Mouse (Mus musculus): ENCODE results near the gene Taf8. TPM values are rescaled to one million over a fixed set of nuclear protein-coding genes. Genes with fewer than 3 reads are reported as not detected.

Taf8 gene
- polyA plus RNA-seq, 1 experiment from 2014 or later = 19.5 TPM

- no peaks in the 10 kb centered on the region for H3K27me3 ChIP-seq (replicated peaks; ENCODE audit: control insufficient read depth, insufficient read depth, low read length)
- DNase-seq (ENCODE audit: low spot score) = no peak
- 79% methylated on average over 11 of the region's 11 CpGs for WGBS
- ATAC-seq (ENCODE audit: low read depth) = no peak
- no peak overlapping the region for H3K4me2 ChIP-seq (ENCODE audit: low read depth, low read length)
- H3K9ac ChIP-seq (ENCODE audit: low read depth, low read length) = no peak overlapping the region
- peaks cover 18% of the 10 kb centered on the region for H3K4me1 ChIP-seq (ENCODE audit: control insufficient read depth, insufficient read depth, low read length)
- H3K36me3 ChIP-seq (ENCODE audit: control insufficient read depth, insufficient read depth, low read length) = no peaks in the 10 kb centered on the region
- H3K9me3 ChIP-seq (ENCODE audit: control insufficient read depth, low read length) = no peaks in the 10 kb centered on the region
- H3K27ac ChIP-seq (replicated peaks; ENCODE audit: low read depth, low read length) = no peak overlapping the region
- no peak overlapping the region for H3K4me3 ChIP-seq (ENCODE audit: low read depth, low read length)
These were observed 56.6 kb downstream of the Taf8 start for GRCm38 (mm10) chr17:47445518-47445917.

- Histone ChIP-seq H3K9me3 (ENCODE audit: control insufficient read depth, low read length) (no peaks in the 10 kb centered on the region), H3K4me3 (ENCODE audit: low read depth, low read length) (no peak overlapping the region), H3K27ac (replicated peaks; ENCODE audit: low read depth, low read length) (no peak overlapping the region), H3K4me1 (ENCODE audit: control insufficient read depth, insufficient read depth, low read length) (peaks cover 16% of the 10 kb centered on the region; the same call in 1 of the 2 replicates), H3K4me2 (ENCODE audit: low read depth, low read length) (no peak overlapping the region), H3K9ac (ENCODE audit: low read depth, low read length) (no peak overlapping the region), H3K27me3 (replicated peaks; ENCODE audit: control insufficient read depth, insufficient read depth, low read length) (peaks cover 5% of the 10 kb centered on the region; the same call in 1 of the 2 replicates), H3K36me3 (ENCODE audit: control insufficient read depth, insufficient read depth, low read length) (no peaks in the 10 kb centered on the region)
- WGBS = 66% methylated on average over 6 of the region's 6 CpGs
- ATAC-seq (ENCODE audit: low read depth) = no peak
- DNase-seq (ENCODE audit: low spot score) = no peak
These were observed 58.0 kb downstream of the Taf8 start for GRCm38 (mm10) chr17:47444113-47444512.

GRCm38 (mm10) chr17:47442271-47442670, 59.8 kb downstream of the Taf8 start:
- Histone ChIP-seq H3K4me2 (ENCODE audit: low read depth, low read length) (no peak overlapping the region), H3K27me3 (replicated peaks; ENCODE audit: control insufficient read depth, insufficient read depth, low read length) (peaks cover 23% of the 10 kb centered on the region), H3K9ac (ENCODE audit: low read depth, low read length) (no peak overlapping the region), H3K4me1 (ENCODE audit: control insufficient read depth, insufficient read depth, low read length) (peaks cover 8% of the 10 kb centered on the region; the same call in 1 of the 2 replicates), H3K36me3 (ENCODE audit: control insufficient read depth, insufficient read depth, low read length) (no peaks in the 10 kb centered on the region), H3K27ac (replicated peaks; ENCODE audit: low read depth, low read length) (no peak overlapping the region), H3K4me3 (ENCODE audit: low read depth, low read length) (no peak overlapping the region), H3K9me3 (ENCODE audit: control insufficient read depth, low read length) (no peaks in the 10 kb centered on the region)
- ATAC-seq (ENCODE audit: low read depth) (no peak), DNase-seq (ENCODE audit: low spot score) (no peak)
- 74% methylated on average over 3 of the region's 3 CpGs for WGBS

GRCm38 (mm10) chr17:47441296-47442051, 60.6 kb downstream of the Taf8 start:
- H3K4me3 ChIP-seq (ENCODE audit: low read depth, low read length) = no peak overlapping the region
- H3K27me3 ChIP-seq (replicated peaks; ENCODE audit: control insufficient read depth, insufficient read depth, low read length) = peaks cover 31% of the 10 kb centered on the region
- no peak for ATAC-seq (ENCODE audit: low read depth)
- H3K27ac ChIP-seq (replicated peaks; ENCODE audit: low read depth, low read length) = no peak overlapping the region
- H3K9ac ChIP-seq (ENCODE audit: low read depth, low read length) = no peak overlapping the region
- no peaks in the 10 kb centered on the region for H3K9me3 ChIP-seq (ENCODE audit: control insufficient read depth, low read length)
- peaks cover 13% of the 10 kb centered on the region for H3K4me1 ChIP-seq (ENCODE audit: control insufficient read depth, insufficient read depth, low read length)
- H3K4me2 ChIP-seq (ENCODE audit: low read depth, low read length) = no peak overlapping the region
- H3K36me3 ChIP-seq (ENCODE audit: control insufficient read depth, insufficient read depth, low read length) = no peaks in the 10 kb centered on the region
- WGBS = 56% methylated on average over 19 of the region's 19 CpGs
- DNase-seq (ENCODE audit: low spot score) = no peak

- no peak overlapping the region for H3K4me2 ChIP-seq (ENCODE audit: low read depth, low read length)
- no peak overlapping the region for H3K27ac ChIP-seq (replicated peaks; ENCODE audit: low read depth, low read length)
- no peaks in the 10 kb centered on the region for H3K36me3 ChIP-seq (ENCODE audit: control insufficient read depth, insufficient read depth, low read length)
- H3K4me1 ChIP-seq (ENCODE audit: control insufficient read depth, insufficient read depth, low read length) = peaks cover 17% of the 10 kb centered on the region
- H3K9me3 ChIP-seq (ENCODE audit: control insufficient read depth, low read length) = no peaks in the 10 kb centered on the region
- no peak for ATAC-seq (ENCODE audit: low read depth)
- no peak overlapping the region for H3K9ac ChIP-seq (ENCODE audit: low read depth, low read length)
- H3K27me3 ChIP-seq (replicated peaks; ENCODE audit: control insufficient read depth, insufficient read depth, low read length) = peaks cover 37% of the 10 kb centered on the region
- 11% methylated on average over 9 of the region's 9 CpGs for WGBS
- H3K4me3 ChIP-seq (ENCODE audit: low read depth, low read length) = no peak overlapping the region
- no peak for DNase-seq (ENCODE audit: low spot score)
These were observed 61.7 kb downstream of the Taf8 start for GRCm38 (mm10) chr17:47440359-47440890.

GRCm38 (mm10) chr17:47439396-47440028, 62.6 kb downstream of the Taf8 start:
- DNase-seq (ENCODE audit: low spot score) = no peak
- ATAC-seq (ENCODE audit: low read depth) = no peak
- H3K27me3 ChIP-seq (replicated peaks; ENCODE audit: control insufficient read depth, insufficient read depth, low read length) = peaks cover 40% of the 10 kb centered on the region
- H3K9me3 ChIP-seq (ENCODE audit: control insufficient read depth, low read length) = no peaks in the 10 kb centered on the region
- no peak overlapping the region for H3K27ac ChIP-seq (replicated peaks; ENCODE audit: low read depth, low read length)
- peaks cover 17% of the 10 kb centered on the region for H3K4me1 ChIP-seq (ENCODE audit: control insufficient read depth, insufficient read depth, low read length)
- no peak overlapping the region for H3K9ac ChIP-seq (ENCODE audit: low read depth, low read length)
- H3K36me3 ChIP-seq (ENCODE audit: control insufficient read depth, insufficient read depth, low read length) = no peaks in the 10 kb centered on the region
- H3K4me3 ChIP-seq (ENCODE audit: low read depth, low read length) = no peak overlapping the region
- no peak overlapping the region for H3K4me2 ChIP-seq (ENCODE audit: low read depth, low read length)
- WGBS = 43% methylated on average over 9 of the region's 9 CpGs

- H3K9ac ChIP-seq (ENCODE audit: low read depth, low read length) = no peak overlapping the region
These were observed 63.5 kb downstream of the Taf8 start for GRCm38 (mm10) chr17:47438611-47439010.

GRCm38 (mm10) chr17:47436907-47437547, 65.1 kb downstream of the Taf8 start, which contains the start of gene 1700001C19Rik:
TSS of gene 1700001C19Rik (minus strand) at chr17:47437376.
- Histone ChIP-seq H3K27me3 (replicated peaks; ENCODE audit: control insufficient read depth, insufficient read depth, low read length) (peaks cover 40% of the 10 kb centered on the region), H3K9me3 (ENCODE audit: control insufficient read depth, low read length) (no peaks in the 10 kb centered on the region), H3K4me1 (ENCODE audit: control insufficient read depth, insufficient read depth, low read length) (peaks cover 17% of the 10 kb centered on the region), H3K27ac (replicated peaks; ENCODE audit: low read depth, low read length) (peak within 1 kb of the TSS; percentile 52), H3K36me3 (ENCODE audit: control insufficient read depth, insufficient read depth, low read length) (no peaks in the 10 kb centered on the region), H3K9ac (ENCODE audit: low read depth, low read length) (peak within 1 kb of the TSS; percentile 56), H3K4me3 (ENCODE audit: low read depth, low read length) (peak within 1 kb of the TSS; percentile 49), H3K4me2 (ENCODE audit: low read depth, low read length) (peak within 1 kb of the TSS; percentile 78)
- peak; percentile 3; the same call in 1 of the 2 replicates for ATAC-seq (ENCODE audit: low read depth)
- 6% methylated on average over 15 of the region's 25 CpGs for WGBS
- peak; percentile 17 for DNase-seq (ENCODE audit: low spot score)

More at GRCm38 (mm10) chr17:47438611-47439010, 63.5 kb downstream of the Taf8 start:
- ATAC-seq (ENCODE audit: low read depth) (no peak), DNase-seq (ENCODE audit: low spot score) (no peak)
- Histone ChIP-seq H3K27ac (replicated peaks; ENCODE audit: low read depth, low read length) (no peak overlapping the region), H3K27me3 (replicated peaks; ENCODE audit: control insufficient read depth, insufficient read depth, low read length) (peaks cover 40% of the 10 kb centered on the region), H3K4me1 (ENCODE audit: control insufficient read depth, insufficient read depth, low read length) (peaks cover 17% of the 10 kb centered on the region), H3K36me3 (ENCODE audit: control insufficient read depth, insufficient read depth, low read length) (no peaks in the 10 kb centered on the region), H3K4me3 (ENCODE audit: low read depth, low read length) (no peak overlapping the region), H3K4me2 (ENCODE audit: low read depth, low read length) (peak overlapping the region; percentile 78; the same call in 1 of the 2 replicates), H3K9me3 (ENCODE audit: control insufficient read depth, low read length) (no peaks in the 10 kb centered on the region)
- WGBS = 50% methylated on average over 5 of the region's 6 CpGs

Measured in embryonic facial prominence, embryonic 14.5 days (tissue).